Mouse (Mus musculus) heart, embryonic 10.5 days (tissue): ENCODE data around the gene Idh2. TPM values are rescaled to one million over a fixed set of nuclear protein-coding genes. Genes with fewer than 3 reads are reported as not detected.
A peak's percentile ranks its signal among the peaks of the same experiment; 100 is the strongest.

Experiments used
- DNase-seq: peaks from one replicate; pipeline ENCODE4 v3.0.0-alpha.2; 2017; ENCODE audit warnings: low spot score
- H3K27ac ChIP-seq: fragments of 300-500 bp; sonication (generic); 2 replicates; pipeline ENCODE4 v1.5.1; 2016; ENCODE audit warnings: mild to moderate bottlenecking
- H3K27me3 ChIP-seq: fragments of 300-500 bp; sonication (generic); 2 replicates; pipeline ENCODE4 v1.6.1; 2016; ENCODE audit warnings: mild to moderate bottlenecking; ENCODE audit not compliant: poor library complexity, insufficient read depth, severe bottlenecking
- H3K36me3 ChIP-seq: fragments of 300-500 bp; sonication (generic); 2 replicates; pipeline ENCODE4 v1.6.1; 2016; ENCODE audit warnings: mild to moderate bottlenecking, moderate library complexity
- H3K4me1 ChIP-seq: fragments of 300-500 bp; sonication (generic); 2 replicates; pipeline ENCODE4 v1.6.1; 2016; ENCODE audit warnings: mild to moderate bottlenecking
- H3K4me3 ChIP-seq: fragments of 300-500 bp; sonication (generic); 2 replicates; pipeline ENCODE4 v1.5.1; 2016; ENCODE audit warnings: mild to moderate bottlenecking, moderate library complexity
- H3K9me3 ChIP-seq: fragments of 300-500 bp; sonication (generic); 2 replicates; pipeline ENCODE4 v1.6.1; 2016; ENCODE audit warnings: mild to moderate bottlenecking, moderate library complexity
- WGBS: fragments of 180-500 bp; shearing (Covaris S2); methylation state at CpG from one replicate; pipeline ENCODE4 v1.1.7; 2016; 5-methylcytosine and 5-hydroxymethylcytosine counted together
- polyA plus RNA-seq: library from polyadenylated mRNA; unstranded; fragments of >200 nt; fragmentation: Nextera tagmentation; extraction: Ambion mirVana; gene quantifications from 2 replicates; pipeline ENCODE4 v1.2.1, GENCODE M21; 2016

The Idh2 gene
- 830 and 1,266 TPM in 2 replicates for polyA plus RNA-seq

DNA sequence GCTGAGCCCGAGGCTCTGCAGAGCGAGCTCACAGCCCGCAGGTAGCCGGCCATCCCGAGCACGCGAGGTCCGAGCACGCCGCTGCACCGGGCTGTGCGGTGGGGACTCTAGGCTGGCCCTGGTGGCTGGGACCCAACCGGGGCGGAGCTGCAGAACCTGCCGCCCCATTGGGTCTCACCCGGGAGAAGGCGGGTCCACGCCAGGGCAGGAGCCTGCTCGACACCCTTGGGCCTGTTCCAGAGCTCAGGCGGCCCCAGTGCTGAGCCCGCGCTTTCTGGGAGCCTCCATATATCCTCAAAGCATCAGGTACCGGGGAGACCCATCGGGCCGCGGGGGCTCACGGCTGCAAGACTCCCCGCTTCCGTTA, at the start of gene Idh2:
Idh2 (minus strand) TSS at position 169 of the 367 bp plus-strand sequence.
- peaks cover 75% of the 10 kb centered on the region for H3K4me1 ChIP-seq
- WGBS, result under 1% methylated on average over 29 of the region's 29 CpGs
- H3K4me3 ChIP-seq, result peak within 1 kb of the TSS; percentile 99
- DNase-seq, result peak; percentile 95
- no peaks in the 10 kb centered on the region for H3K9me3 ChIP-seq
- no peaks in the 10 kb centered on the region for H3K27me3 ChIP-seq
- H3K27ac ChIP-seq, result peak within 1 kb of the TSS; percentile 100
- H3K36me3 ChIP-seq, result peaks cover 13% of the 10 kb centered on the region

GRCm38 (mm10) chr7:80160945-80161306, 45.7 kb upstream of the Idh2 start:
- DNase-seq, result no peak
- Histone ChIP-seq H3K36me3 (no peaks in the 10 kb centered on the region), H3K27ac (0 out of 2 replicates have a peak overlapping the region, but pooled peaks have one; percentile 29), H3K9me3 (no peaks in the 10 kb centered on the region), H3K4me1 (peaks cover 14% of the 10 kb centered on the region), H3K27me3 (peaks cover 12% of the 10 kb centered on the region; the same call in 1 of the 2 replicates), H3K4me3 (no peak overlapping the region; the same call in 1 of the 2 replicates)
- WGBS, result 75% methylated on average over 8 of the region's 8 CpGs

GRCm38 (mm10) chr7:80160293-80160944, 45.2 kb upstream of the Idh2 start:
- WGBS, result 71% methylated on average over 7 of the region's 7 CpGs
- H3K36me3 ChIP-seq, result no peaks in the 10 kb centered on the region
- 0 out of 2 replicates have a peak overlapping the region, but pooled peaks have one; percentile 29 for H3K27ac ChIP-seq
- H3K4me3 ChIP-seq, result no peak overlapping the region
- peaks cover 12% of the 10 kb centered on the region; the same call in 1 of the 2 replicates for H3K27me3 ChIP-seq
- peaks cover 14% of the 10 kb centered on the region for H3K4me1 ChIP-seq
- DNase-seq, result no peak
- no peaks in the 10 kb centered on the region for H3K9me3 ChIP-seq

DNA sequence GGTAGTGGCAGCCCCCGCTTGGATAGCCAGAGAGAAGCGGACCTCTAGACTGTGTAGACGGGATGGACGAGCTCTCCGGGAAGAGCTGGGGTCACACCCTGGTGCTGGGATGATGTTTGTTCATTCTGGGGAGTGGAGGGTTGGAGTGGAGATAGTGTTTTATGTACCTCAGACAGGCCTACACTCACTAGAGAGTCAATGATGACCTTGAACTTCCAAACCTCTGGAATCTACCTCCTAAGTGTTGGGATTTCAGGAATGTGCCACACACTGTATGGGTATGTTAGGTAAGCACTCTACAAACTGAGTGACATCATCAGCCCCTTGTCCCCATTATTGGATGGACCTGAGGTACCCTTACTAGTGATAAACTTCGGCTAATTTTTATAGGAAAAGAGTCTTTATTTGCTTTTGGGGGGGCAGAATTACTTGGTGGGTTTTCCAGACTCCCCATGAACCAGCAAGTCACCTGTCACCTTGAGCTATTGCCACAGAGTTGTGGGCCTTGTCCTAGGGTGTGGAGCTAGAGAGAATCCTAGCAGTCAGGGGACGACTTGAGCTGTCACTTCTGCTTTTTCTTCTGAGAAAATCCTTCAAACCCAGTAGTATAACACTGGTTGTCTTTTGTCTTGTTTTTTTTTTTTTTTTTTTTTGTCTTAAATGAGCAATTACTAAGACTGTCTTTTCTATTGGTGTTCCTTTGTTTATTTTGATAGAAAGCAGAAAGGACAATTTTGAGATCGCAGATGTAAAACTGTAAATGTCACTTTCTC, 43.5 kb upstream of the Idh2 start:
- DNase-seq, result no peak
- no peaks in the 10 kb centered on the region for H3K9me3 ChIP-seq
- 80% methylated on average over 8 of the region's 8 CpGs for WGBS
- no peak overlapping the region; the same call in 1 of the 2 replicates for H3K27ac ChIP-seq
- no peaks in the 10 kb centered on the region for H3K36me3 ChIP-seq
- no peak overlapping the region for H3K4me3 ChIP-seq
- peaks cover 14% of the 10 kb centered on the region for H3K4me1 ChIP-seq
- H3K27me3 ChIP-seq, result peaks cover 16% of the 10 kb centered on the region; the same call in 1 of the 2 replicates

- 56% methylated on average over 13 of the region's 13 CpGs for WGBS
- H3K27me3 ChIP-seq, result peaks cover 9% of the 10 kb centered on the region; the same call in 1 of the 2 replicates
- no peaks in the 10 kb centered on the region for H3K9me3 ChIP-seq
- H3K27ac ChIP-seq, result 0 out of 2 replicates have a peak overlapping the region, but pooled peaks have one; percentile 3
- H3K36me3 ChIP-seq, result no peaks in the 10 kb centered on the region
- DNase-seq, result no peak
- no peak overlapping the region for H3K4me3 ChIP-seq
- H3K4me1 ChIP-seq, result peaks cover 14% of the 10 kb centered on the region
Measured at GRCm38 (mm10) chr7:80156711-80157227, 41.6 kb upstream of the Idh2 start.

GRCm38 (mm10) chr7:80154689-80155088, 39.5 kb upstream of the Idh2 start:
- H3K36me3 ChIP-seq, result no peaks in the 10 kb centered on the region
- no peak overlapping the region for H3K27ac ChIP-seq
- no peaks in the 10 kb centered on the region for H3K9me3 ChIP-seq
- no peak overlapping the region for H3K4me3 ChIP-seq
- WGBS, result 72% methylated on average over 3 of the region's 3 CpGs
- peaks cover 4% of the 10 kb centered on the region; the same call in 1 of the 2 replicates for H3K27me3 ChIP-seq
- no peak for DNase-seq
- H3K4me1 ChIP-seq, result peaks cover 7% of the 10 kb centered on the region

DNA sequence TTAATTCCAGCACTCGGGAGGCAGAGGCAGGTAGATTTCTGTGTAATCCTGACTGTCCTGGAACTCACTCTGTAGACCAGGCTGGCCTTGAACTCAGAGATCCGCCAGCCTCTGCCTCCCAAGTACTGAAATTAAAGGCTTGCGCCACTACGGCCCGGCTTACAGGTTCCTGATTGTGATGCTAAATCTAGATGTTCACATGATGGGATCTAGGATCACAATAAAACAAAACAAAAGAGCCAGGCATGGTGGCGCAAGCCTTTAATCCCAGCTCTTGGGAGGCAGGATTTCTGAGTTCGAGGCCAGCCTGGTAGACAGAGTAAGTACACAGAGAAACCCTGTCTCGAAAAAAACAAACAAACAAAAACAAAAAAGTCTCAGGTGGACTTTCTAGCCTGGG, 37.6 kb upstream of the Idh2 start:
- Histone ChIP-seq H3K36me3 (no peaks in the 10 kb centered on the region), H3K27ac (no peak overlapping the region), H3K9me3 (no peaks in the 10 kb centered on the region), H3K4me1 (peaks cover 7% of the 10 kb centered on the region), H3K4me3 (no peak overlapping the region), H3K27me3 (peaks cover 4% of the 10 kb centered on the region; the same call in 1 of the 2 replicates)
- WGBS, result 91% methylated on average over 8 of the region's 8 CpGs
- DNase-seq, result no peak

DNA sequence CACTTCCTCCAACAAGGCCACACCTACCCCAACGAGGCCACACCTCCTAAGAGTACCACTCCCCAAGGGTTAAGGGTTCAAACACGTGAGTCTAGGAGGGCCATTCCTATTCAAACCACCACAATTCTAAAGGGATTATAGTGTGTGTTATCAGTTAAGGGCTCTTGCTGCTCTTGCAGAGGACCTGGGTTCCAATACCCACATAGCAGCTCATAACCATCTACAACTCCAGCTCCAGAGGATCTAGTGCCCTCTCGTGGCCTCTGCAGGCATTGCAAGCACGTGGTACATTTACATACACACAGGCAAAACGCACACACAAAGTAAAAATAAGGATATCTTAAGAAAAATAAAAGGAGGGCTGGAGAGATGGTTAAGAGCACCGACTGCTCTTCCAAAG, 37.0 kb upstream of the Idh2 start:
- H3K4me1 ChIP-seq, result peaks cover 7% of the 10 kb centered on the region
- WGBS, result 55% methylated on average over 6 of the region's 6 CpGs
- no peak overlapping the region for H3K27ac ChIP-seq
- no peaks in the 10 kb centered on the region for H3K36me3 ChIP-seq
- DNase-seq, result no peak
- no peak overlapping the region for H3K4me3 ChIP-seq
- H3K9me3 ChIP-seq, result no peaks in the 10 kb centered on the region
- peaks cover 4% of the 10 kb centered on the region; the same call in 1 of the 2 replicates for H3K27me3 ChIP-seq

GRCm38 (mm10) chr7:80149356-80149755, 34.2 kb upstream of the Idh2 start:
- DNase-seq, result no peak
- no peaks in the 10 kb centered on the region for H3K4me1 ChIP-seq
- H3K36me3 ChIP-seq, result no peaks in the 10 kb centered on the region
- WGBS, result 59% methylated on average over 9 of the region's 9 CpGs
- no peak overlapping the region for H3K27ac ChIP-seq
- no peak overlapping the region for H3K4me3 ChIP-seq
- no peaks in the 10 kb centered on the region for H3K9me3 ChIP-seq
- no peaks in the 10 kb centered on the region; the same call in 1 of the 2 replicates for H3K27me3 ChIP-seq

DNA sequence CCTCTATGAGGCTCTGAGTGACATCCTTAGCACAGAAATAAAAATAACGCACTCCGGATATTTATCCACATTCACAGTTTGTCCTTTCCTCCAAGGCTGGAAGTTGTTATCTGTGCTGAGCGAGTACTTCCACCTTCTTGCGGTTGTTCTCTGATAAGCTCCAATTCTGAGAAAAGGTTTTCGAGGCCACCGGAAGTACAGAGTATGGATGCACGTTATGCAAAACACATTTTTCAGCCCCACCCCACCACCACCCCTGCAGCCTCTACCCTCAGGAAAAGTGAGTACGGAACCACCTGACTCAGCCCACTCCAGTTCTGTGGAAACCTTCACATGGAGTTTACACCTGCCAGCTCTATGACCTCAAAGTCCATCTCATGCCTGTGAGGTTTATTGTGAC, 30.9 kb upstream of the Idh2 start:
- no peak for DNase-seq
- H3K9me3 ChIP-seq, result no peaks in the 10 kb centered on the region
- no peak overlapping the region for H3K4me3 ChIP-seq
- H3K27me3 ChIP-seq, result no peaks in the 10 kb centered on the region; the same call in 1 of the 2 replicates
- H3K27ac ChIP-seq, result no peak overlapping the region
- no peaks in the 10 kb centered on the region for H3K36me3 ChIP-seq
- WGBS, result 57% methylated on average over 8 of the region's 8 CpGs
- H3K4me1 ChIP-seq, result peaks cover 8% of the 10 kb centered on the region

DNA sequence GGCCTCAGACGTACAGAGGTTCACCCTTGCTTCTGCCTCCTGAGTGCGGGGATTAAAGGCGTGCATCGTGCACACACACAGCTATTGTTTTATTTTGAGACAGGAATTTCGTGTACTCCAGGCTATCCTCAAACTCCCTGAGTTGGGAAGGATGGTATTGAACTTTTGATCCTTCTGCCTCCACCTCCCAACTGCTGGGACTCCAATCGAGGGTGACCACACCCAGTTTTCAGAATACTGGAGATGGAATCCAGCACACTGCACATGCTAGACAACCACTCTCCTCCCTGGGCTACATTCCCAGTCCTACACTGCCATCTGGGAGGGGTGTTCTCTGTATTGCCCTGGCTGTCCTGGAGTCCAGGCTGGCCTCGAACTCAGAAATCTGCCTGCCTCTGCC, 29.5 kb upstream of the Idh2 start:
- Histone ChIP-seq H3K27me3 (no peaks in the 10 kb centered on the region; the same call in 1 of the 2 replicates), H3K4me3 (no peak overlapping the region), H3K36me3 (no peaks in the 10 kb centered on the region), H3K4me1 (peaks cover 11% of the 10 kb centered on the region), H3K27ac (no peak overlapping the region), H3K9me3 (no peaks in the 10 kb centered on the region)
- no peak for DNase-seq
- 92% methylated on average over 7 of the region's 7 CpGs for WGBS

- Histone ChIP-seq H3K4me1 (peaks cover 11% of the 10 kb centered on the region), H3K27me3 (no peaks in the 10 kb centered on the region; the same call in 1 of the 2 replicates), H3K27ac (peak overlapping the region; percentile 13; the same call in 1 of the 2 replicates), H3K9me3 (no peaks in the 10 kb centered on the region), H3K36me3 (no peaks in the 10 kb centered on the region), H3K4me3 (0 out of 2 replicates have a peak overlapping the region, but pooled peaks have one; percentile 5)
- WGBS, result 27% methylated on average over 22 of the region's 22 CpGs
- no peak for DNase-seq
Measured at GRCm38 (mm10) chr7:80143331-80144273, 28.4 kb upstream of the Idh2 start.
